Mouse (Mus musculus) liver, adult 2 months (tissue): ENCODE measurements around the gene Tesc.

Source experiments
- CTCF ChIP-seq: fragments of 200-500 bp; IDR thresholded peaks from 2 replicates; pipeline ENCODE4 v1.5.1; 2011; ENCODE audit warnings: low read depth, low read length, control low read depth
- POLR2A ChIP-seq: fragments of 200-500 bp; IDR thresholded peaks from 2 replicates; pipeline ENCODE4 v1.6.1; 2011; ENCODE audit warnings: low read length, control low read depth; ENCODE audit not compliant: insufficient read depth; ENCODE audit errors: extremely low read depth

DNA sequence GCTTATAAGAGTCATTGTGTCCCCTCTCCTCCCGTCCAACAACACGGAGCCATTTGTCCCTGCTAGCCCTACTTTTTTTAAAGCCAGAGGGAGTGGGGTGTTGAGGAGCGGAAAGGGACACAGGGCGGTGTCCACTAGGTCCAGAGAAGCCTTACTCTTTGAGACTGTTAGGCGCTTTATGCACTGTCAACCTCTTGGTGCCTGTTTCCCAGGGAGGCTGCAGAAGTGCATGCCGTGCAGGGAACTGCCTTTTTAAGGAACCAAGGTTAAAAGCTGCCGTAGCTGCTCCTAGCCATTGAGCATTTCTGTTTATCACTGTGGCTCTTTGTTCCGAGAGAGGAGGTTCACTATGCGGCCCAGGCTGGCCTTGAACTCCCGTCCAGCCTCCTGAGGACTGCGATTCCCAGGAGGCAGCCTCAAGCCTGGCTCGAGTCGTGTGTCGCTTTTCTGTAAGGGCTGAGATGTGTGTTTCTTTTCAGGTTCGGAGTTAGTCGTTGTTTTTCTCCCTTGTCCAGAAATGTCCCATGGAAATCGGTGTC lies 49.3 kb upstream of the Tesc start:
- TF ChIP-seq CTCF (no peak), POLR2A (no peak)
